Mouse (Mus musculus): ENCODE results near the gene Nkd2.

DNA sequence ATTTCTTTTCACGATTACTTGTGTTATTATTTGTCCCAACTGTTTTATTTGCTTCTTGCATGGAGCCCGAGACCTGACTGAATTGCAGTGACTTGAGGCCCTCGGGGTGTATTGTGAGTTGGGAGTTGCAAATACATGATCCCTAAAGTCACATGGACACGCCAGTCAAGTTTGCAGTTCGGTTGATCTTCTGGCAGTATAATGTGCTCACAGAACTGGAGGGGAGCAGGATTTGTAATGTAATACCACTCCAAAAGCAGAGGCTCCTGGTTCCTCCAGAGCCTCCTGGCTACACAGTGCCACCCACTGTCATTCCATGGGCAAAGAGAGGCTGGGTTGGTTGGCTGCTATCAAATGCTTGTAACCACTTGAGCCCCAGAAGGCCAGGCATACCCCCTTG is 39.2 kb upstream of the Nkd2 start:
- TF ChIP-seq CTCF (IDR thresholded peaks at IDR 0.05; ENCODE audit: low read depth) (no peak), EP300 (IDR thresholded peaks at IDR 0.05; ENCODE audit: low read depth) (no peak)
